Mouse (Mus musculus) neural tube, embryonic 11.5 days (tissue): ENCODE results near the gene Pim1. TPM values are rescaled to one million over a fixed set of nuclear protein-coding genes. Genes with fewer than 3 reads are reported as not detected.
A peak's percentile ranks its signal among the peaks of the same experiment; 100 is the strongest.

Experiments used
- ATAC-seq: fragments of 200-750 bp; cut with Nextera tagmentation; 2 replicates; pipeline ENCODE4 v1.8.0; 2017; ENCODE audit warnings: moderate number of reproducible peaks, mild to moderate bottlenecking, moderate TSS enrichment, moderate library complexity; ENCODE audit not compliant: insufficient read depth, low FRiP score, low TSS enrichment
- DNase-seq: peaks from one replicate; pipeline ENCODE4 v3.0.0-alpha.2; 2015; ENCODE audit warnings: low spot score
- H3K27ac ChIP-seq: fragments of 300-500 bp; sonication (generic); 2 replicates; pipeline ENCODE4 v1.5.1; 2014; ENCODE audit warnings: low read depth, mild to moderate bottlenecking, low read length
- H3K27me3 ChIP-seq: fragments of 300-500 bp; sonication (generic); 2 replicates; pipeline ENCODE4 v1.6.1; 2014; ENCODE audit warnings: mild to moderate bottlenecking, low read length, mixed read lengths; ENCODE audit not compliant: control insufficient read depth, insufficient read depth
- H3K36me3 ChIP-seq: fragments of 300-500 bp; sonication (generic); 2 replicates; pipeline ENCODE4 v1.6.1; 2014; ENCODE audit warnings: mild to moderate bottlenecking, low read length, moderate library complexity, mixed read lengths; ENCODE audit not compliant: control insufficient read depth, insufficient read depth
- H3K4me1 ChIP-seq: fragments of 300-500 bp; sonication (generic); 2 replicates; pipeline ENCODE4 v1.6.1; 2014; ENCODE audit warnings: low read length, mixed read lengths; ENCODE audit not compliant: control insufficient read depth, insufficient read depth
- H3K4me2 ChIP-seq: fragments of 300-500 bp; sonication (generic); 2 replicates; pipeline ENCODE4 v1.6.1; 2014; ENCODE audit warnings: low read depth, mild to moderate bottlenecking, moderate library complexity
- H3K4me3 ChIP-seq: fragments of 300-500 bp; sonication (generic); 2 replicates; pipeline ENCODE4 v1.5.1; 2014; ENCODE audit warnings: low read depth, low read length
- H3K9ac ChIP-seq: fragments of 300-500 bp; sonication (generic); 2 replicates; pipeline ENCODE4 v1.6.1; 2014; ENCODE audit warnings: mild to moderate bottlenecking, low read length
- H3K9me3 ChIP-seq: fragments of 300-500 bp; sonication (generic); 2 replicates; pipeline ENCODE4 v1.6.1; 2016; ENCODE audit warnings: low read length; ENCODE audit not compliant: control insufficient read depth
- WGBS: fragments of 180-500 bp; shearing (Covaris S2); extraction: QIAGEN DNeasy Blood & Tissue Kit; methylation state at CpG from one replicate; pipeline ENCODE4 v1.1.7; 2014; 5-methylcytosine and 5-hydroxymethylcytosine counted together
- polyA plus RNA-seq: library from polyadenylated mRNA; unstranded; fragments of >200 nt; fragmentation: Nextera tagmentation; extraction: Ambion mirVana; gene quantifications from 2 replicates; pipeline ENCODE4 v1.2.1, GENCODE M21; 2014

Pim1 gene
- polyA plus RNA-seq, 1 experiment from 2014 or later: 23.1 TPM

DNA sequence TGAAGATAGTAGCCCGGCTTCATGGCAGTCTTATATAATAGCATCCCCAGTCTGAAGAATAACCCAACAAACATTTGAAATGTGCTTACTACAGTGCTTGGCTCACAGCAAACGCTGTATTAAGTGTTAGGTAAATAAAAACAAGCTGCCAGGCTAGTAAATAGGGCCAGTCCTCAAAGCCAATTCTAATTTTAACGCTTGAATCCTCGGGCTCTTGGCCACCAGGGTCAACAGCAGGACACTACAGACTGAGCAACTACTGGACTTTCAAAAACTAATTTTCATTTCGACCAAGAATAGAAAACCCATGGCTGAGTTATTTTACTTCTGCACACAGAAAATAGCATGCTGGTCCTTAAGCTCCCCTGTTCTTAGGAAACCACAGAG lies 30.4 kb upstream of the Pim1 start:
- Histone ChIP-seq H3K27me3 (no peaks in the 10 kb centered on the region), H3K4me3 (no peak overlapping the region), H3K4me2 (peak overlapping the region; percentile 51), H3K27ac (peak overlapping the region; percentile 88), H3K9me3 (no peaks in the 10 kb centered on the region), H3K9ac (peak overlapping the region; percentile 55), H3K4me1 (peaks cover 38% of the 10 kb centered on the region), H3K36me3 (no peaks in the 10 kb centered on the region)
- DNase-seq: no peak
- WGBS: 21% methylated on average over 5 of the region's 5 CpGs
- ATAC-seq: no peak

DNA sequence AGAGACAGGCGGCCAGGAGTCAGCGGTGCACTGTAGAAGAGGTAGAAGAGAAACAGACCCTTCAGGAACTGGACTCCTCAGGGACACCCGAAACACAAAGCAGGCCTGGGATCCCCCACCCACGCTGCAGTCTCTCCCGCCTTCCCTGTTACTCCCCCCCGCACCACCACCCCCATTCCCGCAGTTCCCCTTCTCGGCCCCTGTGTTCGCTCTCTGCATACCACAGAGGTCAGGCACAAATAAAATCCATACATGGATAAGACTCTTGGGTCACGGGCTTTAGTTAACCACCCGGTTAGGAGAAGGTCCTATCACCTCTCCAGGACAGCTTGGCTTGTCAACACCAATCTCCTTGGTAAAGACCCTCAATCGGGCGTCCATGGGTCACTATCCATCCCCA lies 26.9 kb upstream of the Pim1 start:
- Histone ChIP-seq H3K27me3 (no peaks in the 10 kb centered on the region), H3K36me3 (no peaks in the 10 kb centered on the region), H3K4me2 (peak overlapping the region; percentile 47), H3K4me1 (peaks cover 33% of the 10 kb centered on the region), H3K9me3 (no peaks in the 10 kb centered on the region), H3K9ac (peak overlapping the region; percentile 5), H3K4me3 (peak overlapping the region; percentile 15), H3K27ac (peak overlapping the region; percentile 79)
- ATAC-seq (peak; percentile 24), DNase-seq (peak; percentile 49)
- 1% methylated on average over 13 of the region's 13 CpGs for WGBS

DNA sequence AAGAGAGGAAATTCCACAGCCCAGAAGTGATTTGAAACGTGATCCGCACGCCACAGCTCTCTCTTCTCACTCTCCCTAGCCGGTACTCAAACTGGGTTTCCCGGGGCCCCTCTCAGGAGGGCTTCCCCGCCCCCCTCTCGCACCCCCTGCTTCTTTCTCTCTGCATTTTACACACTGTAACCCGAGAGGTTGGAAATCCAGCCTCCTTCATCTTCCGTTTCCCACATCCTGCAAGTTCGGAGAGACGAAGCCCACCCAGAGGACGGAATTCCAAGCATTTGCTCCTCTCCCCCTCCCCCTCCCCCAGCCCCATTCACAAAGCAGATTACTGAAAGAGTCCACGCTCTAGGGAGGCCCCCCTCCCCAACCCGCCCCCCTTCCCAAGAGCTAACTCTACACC lies 26.5 kb upstream of the Pim1 start:
- ATAC-seq: peak; percentile 56
- Histone ChIP-seq H3K9ac (peak overlapping the region; percentile 5), H3K4me1 (peaks cover 32% of the 10 kb centered on the region), H3K36me3 (no peaks in the 10 kb centered on the region), H3K27ac (peak overlapping the region; percentile 79), H3K9me3 (no peaks in the 10 kb centered on the region), H3K4me2 (peak overlapping the region; percentile 47), H3K4me3 (peak overlapping the region; percentile 15), H3K27me3 (no peaks in the 10 kb centered on the region)
- WGBS: under 1% methylated on average over 14 of the region's 14 CpGs
- peak; percentile 83 for DNase-seq

DNA sequence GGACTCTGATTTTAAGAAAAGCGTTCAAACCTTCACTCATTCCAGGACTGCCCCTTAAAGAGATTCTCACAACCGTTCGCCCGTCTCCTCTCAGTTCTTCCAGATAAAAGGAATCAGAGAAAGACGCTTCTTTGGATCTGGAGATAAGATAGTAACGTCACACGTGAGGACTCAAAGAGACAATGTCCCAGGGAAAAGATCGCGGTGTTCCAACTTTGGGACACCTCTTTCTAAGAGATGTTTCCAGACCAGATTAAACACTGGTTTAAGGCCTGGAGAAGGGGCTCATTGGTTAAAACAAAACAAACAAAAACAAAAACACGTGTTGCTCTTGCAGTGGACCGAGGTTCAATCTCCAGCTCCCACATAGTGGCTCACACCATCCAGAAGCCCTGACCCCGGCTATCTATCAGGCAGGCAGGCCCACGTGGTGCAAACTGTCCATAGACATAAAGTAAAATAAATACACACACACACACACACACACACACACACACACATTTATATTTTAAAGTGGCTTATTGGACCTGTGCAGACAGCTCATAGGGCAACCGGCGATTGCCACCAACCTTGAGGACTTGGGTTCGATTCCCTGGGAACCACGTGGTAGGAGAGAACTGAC lies 25.9 kb upstream of the Pim1 start:
- no peaks in the 10 kb centered on the region for H3K9me3 ChIP-seq
- DNase-seq (no peak), ATAC-seq (no peak)
- 6% methylated on average over 17 of the region's 17 CpGs for WGBS
- H3K27me3 ChIP-seq: no peaks in the 10 kb centered on the region
- H3K4me2 ChIP-seq: peak overlapping the region; percentile 47
- no peaks in the 10 kb centered on the region for H3K36me3 ChIP-seq
- H3K4me1 ChIP-seq: peaks cover 26% of the 10 kb centered on the region
- peak overlapping the region; percentile 79 for H3K27ac ChIP-seq
- H3K9ac ChIP-seq: 0 out of 2 replicates have a peak overlapping the region, but pooled peaks have one; percentile 36
- peak overlapping the region; percentile 15 for H3K4me3 ChIP-seq

DNA sequence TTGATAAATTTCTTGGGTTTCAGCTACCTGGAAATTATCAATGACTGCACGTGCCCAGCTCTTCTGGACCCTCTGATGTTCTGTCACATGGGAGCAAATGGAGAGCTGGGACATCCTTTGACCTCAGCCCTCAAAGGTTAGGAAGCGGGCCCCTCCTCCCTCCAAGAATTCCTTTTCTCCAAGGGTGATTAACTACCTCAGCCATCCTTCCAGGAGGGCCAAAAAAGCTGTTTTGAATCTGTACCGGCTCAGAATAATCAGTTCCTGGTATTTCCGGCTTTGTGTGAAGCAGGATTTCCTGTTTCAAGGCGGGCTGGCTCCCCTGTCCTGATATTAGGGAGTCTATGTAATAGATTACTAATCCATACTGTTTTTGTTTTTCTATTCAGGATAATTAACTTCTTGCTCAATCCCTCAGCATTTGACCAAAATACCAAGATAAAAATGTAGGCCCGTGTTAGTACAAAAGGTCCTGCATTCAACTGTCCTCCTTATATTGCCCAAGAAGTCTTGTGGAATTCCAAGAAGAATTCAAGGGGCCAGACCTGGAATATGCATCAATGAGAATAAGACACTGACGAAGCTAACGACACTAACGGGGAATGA lies 25.0 kb upstream of the Pim1 start:
- Histone ChIP-seq H3K27ac (peak overlapping the region; percentile 34; the same call in 1 of the 2 replicates), H3K9ac (no peak overlapping the region), H3K4me1 (peaks cover 19% of the 10 kb centered on the region), H3K9me3 (no peaks in the 10 kb centered on the region), H3K4me2 (no peak overlapping the region), H3K36me3 (no peaks in the 10 kb centered on the region), H3K27me3 (no peaks in the 10 kb centered on the region), H3K4me3 (no peak overlapping the region)
- no peak for ATAC-seq
- no peak for DNase-seq
- WGBS: 5% methylated on average over 9 of the region's 9 CpGs

DNA sequence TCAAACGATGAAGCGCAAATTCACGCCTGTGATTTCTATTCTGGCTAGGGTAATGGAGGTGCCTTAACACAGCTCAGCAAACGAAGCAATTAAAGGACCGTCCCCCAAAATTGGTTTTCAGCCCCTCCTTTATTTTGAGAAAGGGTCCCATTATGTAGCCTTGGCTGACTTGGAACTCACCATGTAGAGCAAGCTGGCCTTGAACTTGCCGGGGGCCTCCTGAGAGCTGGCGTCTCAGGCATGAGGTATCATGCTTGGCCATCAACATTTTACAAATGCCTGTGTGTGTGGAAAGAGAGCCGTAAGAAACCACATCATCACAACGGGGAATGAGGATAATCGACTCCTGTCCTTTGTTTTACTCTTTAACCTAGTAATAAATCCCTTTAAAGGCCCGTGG lies 23.5 kb upstream of the Pim1 start:
- ATAC-seq (no peak), DNase-seq (no peak)
- no peak overlapping the region for H3K4me3 ChIP-seq
- no peak overlapping the region for H3K9ac ChIP-seq
- no peak overlapping the region for H3K27ac ChIP-seq
- WGBS: 14% methylated on average over 11 of the region's 11 CpGs
- H3K27me3 ChIP-seq: no peaks in the 10 kb centered on the region
- peak overlapping the region; percentile 39; the same call in 1 of the 2 replicates for H3K4me2 ChIP-seq
- peaks cover 18% of the 10 kb centered on the region for H3K4me1 ChIP-seq
- H3K9me3 ChIP-seq: no peaks in the 10 kb centered on the region
- no peaks in the 10 kb centered on the region for H3K36me3 ChIP-seq

DNA sequence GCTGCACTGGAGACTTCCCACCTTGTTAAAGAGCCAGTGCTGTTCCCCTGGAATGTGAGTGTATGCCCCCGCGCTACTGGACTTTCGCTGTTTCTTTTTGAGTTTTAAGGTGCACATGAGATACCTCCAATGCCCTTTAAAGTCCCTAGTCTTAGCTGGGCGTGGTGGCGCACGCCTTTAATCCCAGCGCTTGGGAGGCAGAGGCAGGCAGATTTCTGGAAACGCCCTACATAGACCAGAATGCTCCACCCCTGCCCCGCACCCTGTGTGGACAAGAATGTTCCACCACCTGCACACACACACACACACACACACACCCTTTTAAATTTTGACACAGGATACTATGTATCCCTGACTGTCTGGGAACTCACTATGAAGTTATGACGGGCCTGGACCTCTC lies 17.1 kb upstream of the Pim1 start:
- Histone ChIP-seq H3K9me3 (no peaks in the 10 kb centered on the region), H3K27ac (no peak overlapping the region), H3K4me2 (no peak overlapping the region), H3K9ac (no peak overlapping the region), H3K36me3 (no peaks in the 10 kb centered on the region), H3K4me3 (no peak overlapping the region), H3K4me1 (no peaks in the 10 kb centered on the region), H3K27me3 (no peaks in the 10 kb centered on the region)
- DNase-seq: no peak
- ATAC-seq: no peak
- 96% methylated on average over 10 of the region's 10 CpGs for WGBS

DNA sequence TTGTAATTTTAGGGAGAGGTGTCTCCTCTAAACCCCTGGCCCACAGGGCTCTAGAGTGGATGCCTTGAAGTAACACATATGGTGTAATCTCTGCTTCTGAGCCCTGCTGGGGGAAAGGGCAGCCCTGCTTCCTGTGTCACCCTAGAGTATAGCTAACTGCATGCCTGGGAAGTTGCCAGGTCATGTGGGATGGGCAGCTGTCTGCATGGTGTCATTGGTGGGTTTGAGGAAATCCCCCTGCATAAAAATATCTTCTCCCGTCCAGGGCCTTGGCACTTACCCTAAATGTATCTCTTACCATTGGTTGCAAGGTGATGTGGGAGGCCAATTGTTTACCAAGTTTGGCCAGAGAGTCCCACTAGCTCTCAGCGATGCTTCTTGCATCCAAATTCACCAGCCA lies 16.5 kb upstream of the Pim1 start:
- H3K4me1 ChIP-seq: no peaks in the 10 kb centered on the region
- no peak for DNase-seq
- no peaks in the 10 kb centered on the region for H3K36me3 ChIP-seq
- no peaks in the 10 kb centered on the region for H3K9me3 ChIP-seq
- H3K4me2 ChIP-seq: no peak overlapping the region
- 86% methylated on average over 2 of the region's 2 CpGs for WGBS
- no peaks in the 10 kb centered on the region for H3K27me3 ChIP-seq
- H3K4me3 ChIP-seq: no peak overlapping the region
- H3K27ac ChIP-seq: no peak overlapping the region
- no peak overlapping the region for H3K9ac ChIP-seq
- no peak for ATAC-seq

DNA sequence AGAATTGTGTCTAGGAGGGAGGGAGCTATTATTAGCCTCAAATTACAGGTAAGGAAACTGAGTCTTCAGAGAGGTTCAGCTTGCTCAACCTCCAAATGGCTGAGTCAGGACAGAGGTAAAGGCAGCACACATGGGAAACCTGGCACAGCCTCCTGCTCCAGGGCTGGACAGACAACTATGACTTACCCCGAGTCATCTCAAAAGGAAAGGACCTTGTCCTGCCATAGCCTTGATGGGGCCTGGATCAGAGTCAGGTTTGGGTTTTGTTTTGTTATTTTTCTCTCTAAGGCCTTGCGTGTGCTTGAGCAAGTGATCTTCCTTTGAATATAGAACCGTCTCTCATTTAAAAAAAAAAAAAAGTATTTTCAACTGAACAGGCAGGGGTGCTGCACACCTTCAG lies 15.4 kb upstream of the Pim1 start:
- H3K9me3 ChIP-seq: no peaks in the 10 kb centered on the region
- no peak overlapping the region for H3K9ac ChIP-seq
- H3K27me3 ChIP-seq: no peaks in the 10 kb centered on the region
- H3K4me1 ChIP-seq: no peaks in the 10 kb centered on the region
- H3K4me3 ChIP-seq: no peak overlapping the region
- WGBS: 89% methylated on average over 3 of the region's 3 CpGs
- no peaks in the 10 kb centered on the region for H3K36me3 ChIP-seq
- no peak overlapping the region for H3K27ac ChIP-seq
- no peak for DNase-seq
- H3K4me2 ChIP-seq: no peak overlapping the region
- ATAC-seq: no peak
